Mouse (Mus musculus): ENCODE measurements around the gene Nfam1. TPM values are rescaled to one million over a fixed set of nuclear protein-coding genes. Genes with fewer than 3 reads are reported as not detected.

Gene Nfam1
- polyA plus RNA-seq, 1 experiment: 19.3 TPM

DNA sequence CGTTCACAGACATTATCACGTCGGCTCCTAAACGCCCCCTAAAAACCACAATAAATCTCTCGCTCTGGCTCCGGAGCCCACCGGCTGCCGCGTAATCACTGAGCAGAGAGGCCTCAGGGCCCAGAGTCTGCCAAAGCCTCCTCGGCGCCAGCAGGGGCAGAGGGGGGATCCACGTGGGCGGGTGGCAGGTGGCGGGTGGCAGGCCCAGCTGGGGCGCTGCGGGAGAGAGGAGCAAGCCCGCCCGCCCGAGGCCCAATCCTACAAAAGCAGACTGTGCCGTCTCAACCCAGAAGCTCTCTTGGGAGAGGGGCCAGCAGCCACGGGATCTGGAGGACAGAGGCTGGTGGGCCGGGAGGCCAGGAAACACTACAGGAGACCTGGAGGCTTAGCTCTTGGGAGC, 64.7 kb downstream of the Nfam1 start:
- Histone ChIP-seq H3K4me1 (ENCODE audit: control insufficient read depth, insufficient read depth, low read length) (no peaks in the 10 kb centered on the region), H3K4me3 (replicated peaks; ENCODE audit: extremely low read depth, low read depth, low read length) (no peak overlapping the region)
- 13% methylated on average over 20 of the region's 22 CpGs for WGBS
- no peak for DNase-seq
- TF ChIP-seq POLR2A (IDR thresholded peaks at IDR 0.05; ENCODE audit: borderline replicate concordance, extremely low read depth, low read depth, low read length) (no peak), CTCF (IDR thresholded peaks at IDR 0.05; ENCODE audit: insufficient read depth, low read length) (no peak)

DNA sequence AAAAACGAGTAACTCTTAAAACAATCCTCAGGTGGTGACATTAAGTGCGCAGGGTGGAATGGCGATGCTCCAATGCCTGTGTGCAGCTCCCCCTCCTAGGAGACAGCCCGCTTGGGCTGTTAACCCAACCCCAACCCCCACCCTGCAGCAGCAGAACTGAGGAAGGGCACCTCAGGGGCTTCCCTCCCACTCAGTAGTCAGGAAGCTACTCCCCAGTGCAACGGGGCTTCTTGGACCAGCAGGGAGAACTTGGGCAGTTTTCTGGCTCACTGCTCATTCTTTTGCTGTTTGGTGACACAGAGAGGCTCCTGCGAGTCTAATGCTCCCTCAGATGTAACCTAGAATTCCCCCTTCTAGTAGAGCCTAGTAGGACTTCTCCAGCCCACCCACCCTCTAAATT, 65.2 kb downstream of the Nfam1 start:
- H3K4me3 ChIP-seq (replicated peaks; ENCODE audit: extremely low read depth, low read depth, low read length): no peak overlapping the region
- H3K4me1 ChIP-seq (ENCODE audit: control insufficient read depth, insufficient read depth, low read length): no peaks in the 10 kb centered on the region
- DNase-seq: no peak
- WGBS: 49% methylated on average over 6 of the region's 6 CpGs
- TF ChIP-seq CTCF (IDR thresholded peaks at IDR 0.05; ENCODE audit: insufficient read depth, low read length) (no peak), POLR2A (IDR thresholded peaks at IDR 0.05; ENCODE audit: borderline replicate concordance, extremely low read depth, low read depth, low read length) (no peak)

DNA sequence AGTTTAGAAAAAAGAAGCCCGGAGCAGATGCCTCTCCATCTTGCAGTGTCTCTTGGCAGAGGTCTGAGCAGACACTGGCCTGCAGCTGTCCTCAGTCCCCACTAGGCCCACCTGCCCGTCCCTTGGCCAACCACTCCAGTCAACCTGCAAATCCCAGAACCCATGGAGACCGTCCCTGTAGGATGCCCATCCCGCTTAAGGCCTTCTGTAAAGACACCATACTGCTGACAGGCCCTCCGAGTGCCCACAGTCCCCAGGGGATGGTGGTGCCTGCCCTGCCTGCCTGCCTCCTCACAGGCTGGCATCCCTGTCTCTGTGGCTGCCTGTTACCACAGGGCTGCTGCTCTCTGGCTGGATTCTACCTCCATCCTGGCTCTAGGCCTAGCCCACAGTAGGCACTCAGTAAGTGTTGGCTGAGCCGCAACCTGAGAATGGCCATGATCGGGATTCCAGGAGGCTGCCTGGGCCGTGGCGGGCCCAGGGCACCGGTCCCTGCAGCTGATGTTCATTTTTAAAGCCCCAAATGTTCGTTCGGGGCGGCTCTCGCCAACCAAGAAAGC, 68.8 kb downstream of the Nfam1 start:
- Histone ChIP-seq H3K4me3 (replicated peaks; ENCODE audit: extremely low read depth, low read depth, low read length) (no peak overlapping the region), H3K4me1 (ENCODE audit: control insufficient read depth, insufficient read depth, low read length) (no peaks in the 10 kb centered on the region; the same call in 1 of the 2 replicates)
- DNase-seq: no peak
- TF ChIP-seq POLR2A (IDR thresholded peaks at IDR 0.05; ENCODE audit: borderline replicate concordance, extremely low read depth, low read depth, low read length) (no peak), CTCF (IDR thresholded peaks at IDR 0.05; ENCODE audit: insufficient read depth, low read length) (no peak)
- WGBS: 77% methylated on average over 14 of the region's 14 CpGs

DNA sequence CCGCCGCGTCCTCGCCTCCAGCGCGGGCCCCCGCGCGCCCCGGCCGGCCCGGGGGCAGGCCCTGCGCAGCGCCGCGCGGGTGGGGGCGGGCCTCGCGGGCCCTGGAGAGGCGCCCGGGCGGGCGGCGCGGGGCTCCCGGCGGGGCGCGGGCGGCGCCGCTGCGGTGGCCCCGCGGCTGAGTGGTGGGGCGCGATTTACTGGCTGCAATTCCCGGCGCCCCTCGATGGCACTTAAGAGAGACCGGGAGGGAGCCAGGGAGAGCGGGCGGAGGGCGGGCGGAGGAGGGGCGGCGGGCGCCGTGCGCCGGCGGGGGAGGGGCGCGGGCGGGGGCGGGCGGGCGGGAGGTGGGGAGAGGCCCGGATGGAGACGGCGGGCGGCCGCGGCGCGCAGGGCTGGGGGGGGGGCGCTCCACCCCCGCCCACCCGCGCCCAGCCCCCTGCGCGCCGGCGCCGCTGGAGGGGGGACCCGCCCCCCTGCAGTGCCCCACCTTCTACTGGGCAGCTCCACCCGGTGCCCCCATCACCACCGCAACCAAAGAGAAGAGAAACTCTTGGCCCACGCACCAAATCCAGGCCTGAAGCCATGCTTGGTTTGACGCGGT, 69.5 kb downstream of the Nfam1 start:
- Histone ChIP-seq H3K4me3 (replicated peaks; ENCODE audit: extremely low read depth, low read depth, low read length) (peak overlapping the region; percentile 24), H3K4me1 (ENCODE audit: control insufficient read depth, insufficient read depth, low read length) (no peaks in the 10 kb centered on the region; the same call in 1 of the 2 replicates)
- no peak for DNase-seq
- WGBS: 17% methylated on average over 52 of the region's 82 CpGs
- no peak for TF ChIP-seq POLR2A (IDR thresholded peaks at IDR 0.05; ENCODE audit: borderline replicate concordance, extremely low read depth, low read depth, low read length)
- no peak for TF ChIP-seq CTCF (IDR thresholded peaks at IDR 0.05; ENCODE audit: insufficient read depth, low read length)

DNA sequence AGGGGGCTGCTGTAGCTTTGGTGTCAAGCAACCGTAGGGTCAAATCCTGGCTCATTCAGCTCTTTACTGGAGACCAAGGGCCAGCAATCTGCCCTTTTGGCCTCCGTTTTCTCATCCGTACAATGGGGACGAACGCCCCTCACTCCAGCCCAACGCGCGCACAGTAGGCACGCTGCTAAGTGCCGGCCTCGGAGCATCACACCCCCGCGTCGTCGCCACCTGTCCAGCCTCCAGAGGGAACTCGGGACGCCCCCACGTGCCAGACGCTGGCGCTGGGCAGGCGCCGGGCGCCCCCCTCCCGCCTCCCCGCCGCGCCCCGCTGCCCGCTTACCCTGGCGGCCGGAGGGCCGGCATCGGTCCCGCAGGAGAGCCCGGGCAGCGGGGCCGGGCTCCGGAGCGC, 70.0 kb downstream of the Nfam1 start:
- H3K4me3 ChIP-seq (replicated peaks; ENCODE audit: extremely low read depth, low read depth, low read length): no peak overlapping the region
- H3K4me1 ChIP-seq (ENCODE audit: control insufficient read depth, insufficient read depth, low read length): peaks cover under 1% of the 10 kb centered on the region; the same call in 1 of the 2 replicates
- TF ChIP-seq POLR2A (IDR thresholded peaks at IDR 0.05; ENCODE audit: borderline replicate concordance, extremely low read depth, low read depth, low read length) (no peak), CTCF (IDR thresholded peaks at IDR 0.05; ENCODE audit: insufficient read depth, low read length) (no peak)
- 10% methylated on average over 39 of the region's 39 CpGs for WGBS
- DNase-seq: no peak

DNA sequence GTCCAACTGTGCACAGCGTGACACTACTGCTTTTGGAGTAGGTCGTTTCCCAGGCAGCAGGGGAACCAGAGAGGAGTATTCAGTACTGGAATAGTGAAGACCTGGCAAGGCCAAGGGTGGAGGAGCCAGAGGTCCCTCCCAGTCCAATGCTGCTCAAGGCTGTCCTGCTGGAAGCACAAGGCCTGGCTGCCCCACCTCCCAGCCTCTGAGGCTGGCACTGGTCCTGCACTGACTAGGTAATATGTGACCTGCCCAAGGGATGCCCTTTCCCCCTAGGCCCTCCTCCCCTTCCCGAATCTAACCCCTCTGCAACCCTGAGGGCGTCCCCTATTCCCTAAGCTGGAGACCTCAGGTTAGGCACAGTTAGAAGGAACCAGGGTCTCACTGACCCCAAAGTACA, 70.6 kb downstream of the Nfam1 start:
- no peak overlapping the region for H3K4me3 ChIP-seq (replicated peaks; ENCODE audit: extremely low read depth, low read depth, low read length)
- TF ChIP-seq CTCF (IDR thresholded peaks at IDR 0.05; ENCODE audit: insufficient read depth, low read length) (no peak), POLR2A (IDR thresholded peaks at IDR 0.05; ENCODE audit: borderline replicate concordance, extremely low read depth, low read depth, low read length) (no peak)
- 60% methylated on average over 4 of the region's 4 CpGs for WGBS
- DNase-seq: no peak
- H3K4me1 ChIP-seq (ENCODE audit: control insufficient read depth, insufficient read depth, low read length): peaks cover 2% of the 10 kb centered on the region; the same call in 1 of the 2 replicates

DNA sequence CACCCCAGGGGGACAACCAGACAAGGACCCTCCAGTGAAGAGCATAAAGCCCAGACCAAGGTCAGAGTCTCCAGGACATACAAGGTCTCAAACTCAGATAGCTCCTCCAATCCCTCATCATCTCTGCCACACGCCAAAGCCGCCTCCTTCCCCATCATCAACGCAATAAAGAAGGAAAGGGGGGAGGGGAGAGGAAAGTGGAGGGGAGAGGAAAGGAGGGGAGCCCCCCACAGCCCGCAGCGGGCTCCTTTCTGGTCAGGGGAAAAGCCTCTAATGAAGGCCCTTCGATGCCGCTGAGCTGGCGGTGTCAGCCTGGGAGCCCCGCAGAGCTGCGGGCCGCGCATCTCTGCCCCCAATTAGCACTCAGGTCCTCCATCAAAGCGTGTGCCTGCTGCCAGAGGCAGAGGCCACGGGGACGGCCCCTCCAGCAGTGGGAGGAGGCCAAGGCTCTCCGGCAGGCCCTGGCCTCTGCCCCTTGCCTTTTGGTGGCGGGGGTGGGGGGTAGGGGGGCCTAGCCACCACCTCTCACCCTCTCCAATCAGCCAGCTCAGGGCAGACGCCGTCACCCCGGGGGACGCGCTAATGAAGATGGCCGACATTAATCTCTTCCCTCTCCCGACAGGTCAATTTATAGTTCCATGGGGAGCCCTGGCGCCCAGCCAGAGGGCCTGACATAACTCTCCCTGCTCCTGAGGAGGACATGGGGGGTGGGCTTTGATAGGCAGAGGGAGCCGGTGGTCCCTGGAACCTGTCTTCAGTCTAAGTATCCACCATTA, 72.1 kb downstream of the Nfam1 start:
- H3K4me1 ChIP-seq (ENCODE audit: control insufficient read depth, insufficient read depth, low read length): peaks cover 2% of the 10 kb centered on the region; the same call in 1 of the 2 replicates
- H3K4me3 ChIP-seq (replicated peaks; ENCODE audit: extremely low read depth, low read depth, low read length): no peak overlapping the region
- no peak for TF ChIP-seq CTCF (IDR thresholded peaks at IDR 0.05; ENCODE audit: insufficient read depth, low read length)
- no peak for TF ChIP-seq POLR2A (IDR thresholded peaks at IDR 0.05; ENCODE audit: borderline replicate concordance, extremely low read depth, low read depth, low read length)
- no peak for DNase-seq
- WGBS: 19% methylated on average over 26 of the region's 26 CpGs

DNA sequence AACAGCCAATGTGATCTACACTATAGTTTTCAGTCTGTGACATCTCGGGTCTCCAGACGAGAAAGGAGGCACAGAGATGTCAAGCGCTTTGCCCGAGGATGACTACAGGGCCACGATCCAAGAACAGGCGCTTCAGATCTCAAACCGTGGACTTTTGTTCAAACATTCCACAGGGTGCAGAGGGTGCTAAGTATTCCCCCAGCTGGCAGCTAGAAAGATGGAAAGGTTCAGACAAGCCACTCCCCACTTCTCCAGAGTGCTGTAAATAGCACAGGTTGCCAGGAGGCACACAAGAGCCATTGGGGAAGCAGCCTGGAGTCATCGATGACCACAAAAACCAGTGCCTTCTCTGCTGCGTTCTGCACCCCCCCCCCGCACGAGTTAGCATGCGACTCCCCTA, 74.0 kb downstream of the Nfam1 start:
- Histone ChIP-seq H3K4me3 (replicated peaks; ENCODE audit: extremely low read depth, low read depth, low read length) (no peak overlapping the region), H3K4me1 (ENCODE audit: control insufficient read depth, insufficient read depth, low read length) (peaks cover 2% of the 10 kb centered on the region; the same call in 1 of the 2 replicates)
- TF ChIP-seq CTCF (IDR thresholded peaks at IDR 0.05; ENCODE audit: insufficient read depth, low read length) (no peak), POLR2A (IDR thresholded peaks at IDR 0.05; ENCODE audit: borderline replicate concordance, extremely low read depth, low read depth, low read length) (no peak)
- 45% methylated on average over 12 of the region's 12 CpGs for WGBS
- peak; percentile 20 for DNase-seq

DNA sequence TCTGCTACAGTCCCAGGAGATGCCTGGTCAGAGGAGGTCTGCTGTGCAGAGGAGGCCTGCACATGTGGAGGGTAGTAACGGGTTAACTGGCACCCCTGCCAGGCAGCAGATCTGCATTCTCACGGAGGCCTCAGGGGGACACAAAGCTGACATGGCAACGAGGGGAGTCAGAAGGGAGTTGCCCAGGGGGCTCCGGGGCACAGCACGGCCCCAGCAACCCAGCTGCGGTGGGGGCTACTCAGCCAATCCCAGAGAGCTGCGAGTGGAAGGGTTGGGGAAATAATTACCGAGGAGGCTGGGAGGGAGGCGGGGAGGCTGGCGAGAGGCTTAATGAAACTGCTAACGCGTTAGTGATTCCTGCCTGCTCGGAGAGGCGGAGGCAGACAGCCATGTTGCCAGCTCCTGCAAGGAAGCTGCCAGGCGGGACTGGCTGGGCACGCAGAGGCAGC, 74.8 kb downstream of the Nfam1 start:
- TF ChIP-seq CTCF (IDR thresholded peaks at IDR 0.05; ENCODE audit: insufficient read depth, low read length): no peak
- no peak for TF ChIP-seq POLR2A (IDR thresholded peaks at IDR 0.05; ENCODE audit: borderline replicate concordance, extremely low read depth, low read depth, low read length)
- WGBS: 22% methylated on average over 16 of the region's 16 CpGs
- H3K4me3 ChIP-seq (replicated peaks; ENCODE audit: extremely low read depth, low read depth, low read length): no peak overlapping the region

More for the DNA sequence above, 74.8 kb downstream of the Nfam1 start:
- DNase-seq: no peak
- peaks cover 2% of the 10 kb centered on the region; the same call in 1 of the 2 replicates for H3K4me1 ChIP-seq (ENCODE audit: control insufficient read depth, insufficient read depth, low read length)
